In the genomic region with DNA sequence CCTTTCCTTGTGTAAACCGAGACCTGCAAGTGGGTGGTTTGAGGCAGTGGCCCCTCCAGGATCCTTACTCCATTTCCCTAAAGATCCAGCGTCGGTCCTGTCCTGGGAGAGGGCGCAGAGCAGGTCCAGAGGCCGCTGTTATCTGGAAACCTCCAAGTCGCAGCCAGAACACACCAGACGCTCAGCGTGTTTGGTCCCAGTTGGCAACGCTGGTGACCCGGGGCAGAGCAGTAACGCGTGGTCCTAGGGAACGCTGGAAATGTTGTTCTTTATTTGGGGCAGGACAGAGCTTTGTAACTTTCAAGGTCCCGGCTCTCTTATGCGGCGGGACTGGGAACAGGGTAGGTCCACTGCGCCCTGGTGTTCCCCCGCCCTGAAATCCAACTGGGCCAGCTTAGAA, we compare ENCODE assay signal across 8 mouse cellular contexts. TPM values are rescaled to one million over a fixed set of nuclear protein-coding genes. Genes with fewer than 3 reads are reported as not detected.
A peak's percentile ranks its signal among the peaks of the same experiment; 100 is the strongest.
DNase-seq lines count a peak whose midpoint lies in the region; ATAC-seq and TF ChIP-seq lines count a peak whose summit lies in the region.

No protein-coding gene starts in this region.

- peak overlapping the region; percentile 88 for H3K9ac ChIP-seq in MEL (ENCODE audit: control insufficient read depth, low read depth, low read length, poor library complexity, severe bottlenecking)
- peak overlapping the region; percentile 43 for H3K9ac ChIP-seq in forebrain, embryonic 15.5 days (replicated peaks)
- peak overlapping the region; percentile 94 for H3K9ac ChIP-seq in liver, embryonic 12.5 days

- peak overlapping the region; percentile 75 for H3K4me3 ChIP-seq in kidney, adult 2 months (ENCODE audit: insufficient read depth, low read depth, low read length)
- H3K4me3 ChIP-seq in MEL (ENCODE audit: control insufficient read depth in 1 of 2, insufficient read depth in 1 of 2, low read depth in 2 of 2, low read length in 2 of 2), result peak overlapping the region; percentile 59 to 91
- H3K4me3 ChIP-seq in forebrain, embryonic 15.5 days, result peak overlapping the region; percentile 72
- H3K4me3 ChIP-seq in liver, embryonic 12.5 days, result peak overlapping the region; percentile 88

- no peak for TF ChIP-seq EP300 in MEL (IDR thresholded peaks at IDR 0.05; ENCODE audit: low read depth in 1 of 2, low read length in 2 of 2)

- peaks cover 11% of the 10 kb centered on the region; the same call in 1 of the 2 replicates for H3K4me1 ChIP-seq in kidney, adult 2 months (ENCODE audit: control insufficient read depth, insufficient read depth, low read length)
- H3K4me1 ChIP-seq in MEL (ENCODE audit: control insufficient read depth in 1 of 2, insufficient read depth in 2 of 2, low read length in 2 of 2), result peaks cover 3 to 19% of the 10 kb centered on the region in 2 experiments
- H3K4me1 ChIP-seq in forebrain, embryonic 15.5 days, result peaks cover 18% of the 10 kb centered on the region
- H3K4me1 ChIP-seq in liver, embryonic 12.5 days, result peaks cover 80% of the 10 kb centered on the region

- H3K27me3 ChIP-seq in kidney, adult 2 months (replicated peaks; ENCODE audit: control insufficient read depth, insufficient read depth, low read length), result no peaks in the 10 kb centered on the region
- H3K27me3 ChIP-seq in MEL (ENCODE audit: control insufficient read depth in 1 of 2, insufficient read depth in 2 of 2, low read length in 2 of 2), result no peaks in the 10 kb centered on the region
- H3K27me3 ChIP-seq in forebrain, embryonic 15.5 days, result peaks cover 56% of the 10 kb centered on the region
- peaks cover 15% of the 10 kb centered on the region; the same call in 1 of the 2 replicates for H3K27me3 ChIP-seq in liver, embryonic 12.5 days (replicated peaks)

- H3K36me3 ChIP-seq in kidney, adult 2 months (ENCODE audit: control insufficient read depth, insufficient read depth, low read length), result no peaks in the 10 kb centered on the region
- H3K36me3 ChIP-seq in MEL (ENCODE audit: control insufficient read depth in 1 of 2, insufficient read depth in 2 of 2, low read length in 2 of 2), result peaks cover 0 to 6% of the 10 kb centered on the region in 2 experiments; a peak in 1 of 4 replicates
- no peaks in the 10 kb centered on the region for H3K36me3 ChIP-seq in forebrain, embryonic 15.5 days
- H3K36me3 ChIP-seq in liver, embryonic 12.5 days, result peaks cover 2% of the 10 kb centered on the region; the same call in 1 of the 2 replicates

- TF ChIP-seq RAD21 in MEL (IDR thresholded peaks at IDR 0.05; ENCODE audit: low read depth, low read length), result no peak

- H3K27ac ChIP-seq in kidney, adult 2 months (ENCODE audit: insufficient read depth, low read depth, low read length), result peak overlapping the region; percentile 72
- peak overlapping the region; percentile 64; the same call in 1 of the 2 replicates for H3K27ac ChIP-seq in MEL (ENCODE audit: control insufficient read depth, low read depth, low read length)
- H3K27ac ChIP-seq in forebrain, embryonic 15.5 days (replicated peaks), result no peak overlapping the region
- H3K27ac ChIP-seq in liver, embryonic 12.5 days, result peak overlapping the region; percentile 87

- peaks cover 5% of the 10 kb centered on the region; the same call in 1 of the 2 replicates for H3K79me2 ChIP-seq in MEL (ENCODE audit: control insufficient read depth, insufficient read depth, low read length, poor library complexity)

- no peaks in the 10 kb centered on the region for H3K9me3 ChIP-seq in MEL (replicated peaks; ENCODE audit: insufficient read depth, low read length)
- no peaks in the 10 kb centered on the region for H3K9me3 ChIP-seq in forebrain, embryonic 15.5 days
- no peaks in the 10 kb centered on the region for H3K9me3 ChIP-seq in liver, embryonic 12.5 days (replicated peaks)

- ATAC-seq in forebrain, embryonic 15.5 days (replicated peaks), result no peak
- ATAC-seq in liver, embryonic 12.5 days, result no peak
- ATAC-seq in CD4-positive, CD25-positive, alpha-beta regulatory T cell, adult 4 months, result no peak

- 9% methylated on average over 18 of the region's 18 CpGs for WGBS in kidney, adult 2 months
- WGBS in forebrain, embryonic 15.5 days, result 3% methylated on average over 18 of the region's 18 CpGs
- WGBS in liver, embryonic 12.5 days (ENCODE audit: insufficient replicate concordance), result 9% methylated on average over 18 of the region's 18 CpGs

- TF ChIP-seq CTCF in kidney, adult 2 months (conservative IDR thresholded peaks at IDR 0.05; ENCODE audit: insufficient read depth, insufficient read length, low read depth, low read length), result no peak
- no peak for TF ChIP-seq CTCF in MEL (IDR thresholded peaks at IDR 0.05 in 2 of 3, conservative IDR thresholded peaks at IDR 0.05 in 1 of 3; ENCODE audit: control insufficient read depth in 1 of 3, insufficient read depth in 1 of 3, low read depth in 2 of 3, low read length in 3 of 3, poor library complexity in 1 of 3, severe bottlenecking in 1 of 3)

- no peak for DNase-seq in kidney, adult 2 months
- DNase-seq in kidney, postnatal 4 days, result no peak
- DNase-seq in MEL (ENCODE audit: low read depth, low spot score), result no peak
- DNase-seq in frontal cortex, postnatal 10 days (ENCODE audit: low spot score in 2 of 2), result no peak
- DNase-seq in left cerebral cortex, adult 9 months (ENCODE audit: low spot score in 2 of 2), result no peak

- H3K4me2 ChIP-seq in forebrain, embryonic 15.5 days (replicated peaks), result peak overlapping the region; percentile 99
- H3K4me2 ChIP-seq in liver, embryonic 12.5 days, result peak overlapping the region; percentile 94

- TF ChIP-seq POLR2A in kidney, adult 2 months (IDR thresholded peaks at IDR 0.05; ENCODE audit: low read depth, low read length), result no peak
- no peak for TF ChIP-seq POLR2A in MEL (IDR thresholded peaks at IDR 0.05; ENCODE audit: control insufficient read depth in 1 of 2, insufficient read depth in 1 of 2, low read depth in 1 of 2, low read length in 2 of 2, poor library complexity in 1 of 2)

TF ChIP-seq in MEL, 35 proteins besides CTCF, POLR2A, EP300 and RAD21:
- no peak for TF ChIP-seq MAZ (IDR thresholded peaks at IDR 0.05; ENCODE audit: low read depth, low read length)
- no peak for TF ChIP-seq SIN3A (IDR thresholded peaks at IDR 0.05; ENCODE audit: low read length)
- TF ChIP-seq ZKSCAN1 (IDR thresholded peaks at IDR 0.05; ENCODE audit: low read depth, low read length), result no peak
- TF ChIP-seq MAFK (IDR thresholded peaks at IDR 0.05; ENCODE audit: borderline replicate concordance, low read depth, low read length), result no peak
- TF ChIP-seq ZNF384 (IDR thresholded peaks at IDR 0.05; ENCODE audit: low read depth, low read length), result no peak
- no peak for TF ChIP-seq CHD2 (IDR thresholded peaks at IDR 0.05; ENCODE audit: low read length)
- no peak for TF ChIP-seq ZC3H11A (IDR thresholded peaks at IDR 0.05; ENCODE audit: low read depth, low read length)
- no peak for TF ChIP-seq MYB (IDR thresholded peaks at IDR 0.05; ENCODE audit: low read depth, low read length)
- TF ChIP-seq CHD1 (IDR thresholded peaks at IDR 0.05; ENCODE audit: low read depth, low read length), result no peak
- TF ChIP-seq POLR2AphosphoS2 (IDR thresholded peaks at IDR 0.05; ENCODE audit: low read length), result no peak
- TF ChIP-seq TBP (IDR thresholded peaks at IDR 0.05; ENCODE audit: low read depth, low read length), result no peak
- no peak for TF ChIP-seq UBTF (IDR thresholded peaks at IDR 0.05; ENCODE audit: borderline replicate concordance, insufficient read depth, low read depth, low read length)
- no peak for TF ChIP-seq NELFE (IDR thresholded peaks at IDR 0.05; ENCODE audit: low read depth, low read length)

RNA-seq across cellular contexts. Expression of a gene that starts 0.4 kb away (rescaled TPM):
- polyA plus RNA-seq in kidney, adult 2 months (2012; rRNA removed), result 26.7 and 28.7 TPM in 2 replicates
- 7.5 and 7.7 TPM in 2 replicates for total RNA-seq in MEL (2012; rRNA removed)
- polyA plus RNA-seq in MEL (2012; ENCODE audit: insufficient read depth in 1 of 2, insufficient read length in 2 of 2, low read depth in 1 of 2, low replicate concordance in 2 of 2, missing spikeins in 1 of 2), result 10 to 100 TPM in 1 of 2 experiments, not detected in 1; 12.8 TPM
- polyA plus RNA-seq in forebrain, embryonic 15.5 days (2015; fragmentation: Nextera tagmentation; extraction: Ambion mirVana), result 1.6 and 2.2 TPM in 2 replicates
- polyA plus RNA-seq in liver, embryonic 12.5 days (2016; fragmentation: Nextera tagmentation; extraction: Ambion mirVana), result 6.5 and 6.6 TPM in 2 replicates
- polyA plus RNA-seq in CD4-positive, CD25-positive, alpha-beta regulatory T cell, adult 4 months (2017; shearing (Covaris generic)), result 10 to 100 TPM; 17.2 to 34.7 TPM

RNA-seq across cellular contexts. Expression of a gene that starts 6.9 kb away (rescaled TPM):
- 2.9 and 3.8 TPM in 2 replicates for polyA plus RNA-seq in kidney, adult 2 months (2012; rRNA removed)
- 3.5 and 6.4 TPM in 2 replicates for total RNA-seq in MEL (2012; rRNA removed)
- polyA plus RNA-seq in MEL (2012; ENCODE audit: insufficient read depth in 1 of 2, insufficient read length in 2 of 2, low read depth in 1 of 2, low replicate concordance in 2 of 2, missing spikeins in 1 of 2), result 1 to 10 TPM in 1 of 2 experiments, not detected in 1; 5.1 TPM
- polyA plus RNA-seq in forebrain, embryonic 15.5 days (2015; fragmentation: Nextera tagmentation; extraction: Ambion mirVana), result 0.22 and 0.23 TPM in 2 replicates
- 4.7 and 7.1 TPM in 2 replicates for polyA plus RNA-seq in liver, embryonic 12.5 days (2016; fragmentation: Nextera tagmentation; extraction: Ambion mirVana)
- not detected for polyA plus RNA-seq in CD4-positive, CD25-positive, alpha-beta regulatory T cell, adult 4 months (2017; shearing (Covaris generic))

RNA-seq across cellular contexts. Expression of a gene that starts 37.6 kb away (rescaled TPM):
- 20.9 and 24.1 TPM in 2 replicates for polyA plus RNA-seq in kidney, adult 2 months (2012; rRNA removed)
- 128 and 183 TPM in 2 replicates for total RNA-seq in MEL (2012; rRNA removed)
- polyA plus RNA-seq in MEL (2012; ENCODE audit: insufficient read depth in 1 of 2, insufficient read length in 2 of 2, low read depth in 1 of 2, low replicate concordance in 2 of 2, missing spikeins in 1 of 2), result 100 to 1,000 TPM in 1 of 2 experiments, not detected in 1; 125 TPM
- 85.1 and 88.7 TPM in 2 replicates for polyA plus RNA-seq in forebrain, embryonic 15.5 days (2015; fragmentation: Nextera tagmentation; extraction: Ambion mirVana)
- polyA plus RNA-seq in liver, embryonic 12.5 days (2016; fragmentation: Nextera tagmentation; extraction: Ambion mirVana), result 146 and 150 TPM in 2 replicates
- polyA plus RNA-seq in CD4-positive, CD25-positive, alpha-beta regulatory T cell, adult 4 months (2017; shearing (Covaris generic)), result 10 to 100 TPM; 40.9 to 59.2 TPM

RNA-seq across cellular contexts. Expression of a gene that starts 48.8 kb away (rescaled TPM):
- not detected in 2 replicates for polyA plus RNA-seq in kidney, adult 2 months (2012; rRNA removed)
- total RNA-seq in MEL (2012; rRNA removed), result not detected in 2 replicates
- not detected for polyA plus RNA-seq in MEL (2012; ENCODE audit: insufficient read depth in 1 of 2, insufficient read length in 2 of 2, low read depth in 1 of 2, low replicate concordance in 2 of 2, missing spikeins in 1 of 2)
- polyA plus RNA-seq in forebrain, embryonic 15.5 days (2015; fragmentation: Nextera tagmentation; extraction: Ambion mirVana), result 3.7 and 4.5 TPM in 2 replicates
- polyA plus RNA-seq in liver, embryonic 12.5 days (2016; fragmentation: Nextera tagmentation; extraction: Ambion mirVana), result not detected in 2 replicates
- not detected for polyA plus RNA-seq in CD4-positive, CD25-positive, alpha-beta regulatory T cell, adult 4 months (2017; shearing (Covaris generic))

Comparison
In these comparisons a context has a peak if more than half of its experiments do, and no peak if none do; other contexts are left out.
1. H3K9ac ChIP-seq: peak in every context shown above with its lines; median percentile 94 in liver, embryonic 12.5 days; 88 in MEL; 43 in forebrain, embryonic 15.5 days.